Mouse (Mus musculus): ENCODE measurements around the gene Cpeb3.
A peak's percentile ranks its signal among the peaks of the same experiment; 100 is the strongest.
"Not testable (repeated sequence)": the region's sequence is repeated elsewhere in the genome, so short reads cannot be mapped to it uniquely, and the experiment has no call there.

Gene Cpeb3

GRCm38 (mm10) chr19:37207303-37208175, 862 bp downstream of the Cpeb3 start, which contains the start of gene March5:
Gene March5 (plus strand): TSS chr19:37207543.
- peak; percentile 78 for DNase-seq (ENCODE audit: low spot score)

- no peak for DNase-seq (ENCODE audit: low spot score)
Measured at GRCm38 (mm10) chr19:37206641-37207302, 1.6 kb downstream of the Cpeb3 start.

- DNase-seq (ENCODE audit: low spot score), result not testable (repeated sequence)
Measured at GRCm38 (mm10) chr19:37205155-37205554, 3.2 kb downstream of the Cpeb3 start.

GRCm38 (mm10) chr19:37203371-37203770, 5.0 kb downstream of the Cpeb3 start:
- DNase-seq (ENCODE audit: low spot score), result no peak

GRCm38 (mm10) chr19:37199889-37200288, 8.5 kb downstream of the Cpeb3 start:
- DNase-seq (ENCODE audit: low spot score), result no peak

GRCm38 (mm10) chr19:37198165-37198880, 10.1 kb downstream of the Cpeb3 start:
- DNase-seq (ENCODE audit: low spot score), result no peak

GRCm38 (mm10) chr19:37192475-37193058, 15.8 kb downstream of the Cpeb3 start:
- DNase-seq (ENCODE audit: low spot score), result no peak

- no peak for DNase-seq (ENCODE audit: low spot score)
Measured at GRCm38 (mm10) chr19:37188366-37188948, 19.9 kb downstream of the Cpeb3 start.

GRCm38 (mm10) chr19:37177819-37178708, 30.3 kb downstream of the Cpeb3 start:
- DNase-seq (ENCODE audit: low spot score), result no peak

GRCm38 (mm10) chr19:37176879-37177462, 31.4 kb downstream of the Cpeb3 start:
- no peak for DNase-seq (ENCODE audit: low spot score)

- DNase-seq (ENCODE audit: low spot score), result no peak
Measured at GRCm38 (mm10) chr19:37175919-37176318, 32.5 kb downstream of the Cpeb3 start.

- DNase-seq (ENCODE audit: low spot score), result peak; percentile 21
Measured at GRCm38 (mm10) chr19:37175436-37175805, 33.0 kb downstream of the Cpeb3 start.

GRCm38 (mm10) chr19:37174716-37175435, 33.5 kb downstream of the Cpeb3 start:
- DNase-seq (ENCODE audit: low spot score), result peak; percentile 35

GRCm38 (mm10) chr19:37174116-37174715, 34.2 kb downstream of the Cpeb3 start:
- DNase-seq (ENCODE audit: low spot score), result peak; percentile 52

- no peak for DNase-seq (ENCODE audit: low spot score)
Measured at GRCm38 (mm10) chr19:37173331-37174115, 34.9 kb downstream of the Cpeb3 start.

- DNase-seq (ENCODE audit: low spot score), result no peak
Measured at GRCm38 (mm10) chr19:37172566-37173130, 35.8 kb downstream of the Cpeb3 start.

- no peak for DNase-seq (ENCODE audit: low spot score)
Measured at GRCm38 (mm10) chr19:37172096-37172495, 36.3 kb downstream of the Cpeb3 start.

GRCm38 (mm10) chr19:37156770-37157336, 51.5 kb downstream of the Cpeb3 start:
- no peak for DNase-seq (ENCODE audit: low spot score)
